Mouse (Mus musculus): Measurements from ENCODE around the gene Ccdc70. TPM values are rescaled to one million over a fixed set of nuclear protein-coding genes. Genes with fewer than 3 reads are reported as not detected.

Gene Ccdc70
- polyA plus RNA-seq, 1 experiment = not detected

DNA sequence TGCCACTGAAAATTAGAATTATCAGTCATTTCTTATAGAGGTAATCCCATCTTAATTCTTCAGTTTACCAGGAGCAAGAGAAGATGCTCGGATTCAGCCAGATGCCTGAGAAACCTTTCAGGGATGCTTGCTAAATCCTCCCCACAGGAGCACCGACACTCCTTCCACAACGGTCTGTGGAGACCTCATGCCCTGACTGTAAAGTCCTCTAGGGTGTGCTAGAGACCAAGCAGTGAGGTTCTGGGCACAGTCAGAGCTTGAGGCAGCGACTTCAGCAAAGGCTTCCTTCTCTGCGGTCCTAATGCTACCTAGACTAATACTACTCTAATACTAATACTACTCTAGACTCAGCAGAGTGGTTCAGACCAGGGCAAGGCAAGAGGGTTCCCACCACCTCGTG, 22.6 kb downstream of the Ccdc70 start:
- H3K27me3 ChIP-seq (ENCODE audit: control insufficient read depth, insufficient read depth, low read length, poor library complexity, severe bottlenecking) = no peaks in the 10 kb centered on the region
- H3K4me3 ChIP-seq (ENCODE audit: low read depth, low read length) = no peak overlapping the region
- H3K36me3 ChIP-seq (ENCODE audit: control insufficient read depth, insufficient read depth, low read length, poor library complexity, severe bottlenecking) = no peaks in the 10 kb centered on the region
- H3K9me3 ChIP-seq (replicated peaks; ENCODE audit: control insufficient read depth, insufficient read depth, low read length, poor library complexity, severe bottlenecking) = no peaks in the 10 kb centered on the region
- peak; percentile 86 for TF ChIP-seq CTCF (IDR thresholded peaks at IDR 0.05; ENCODE audit: low read depth, low read length)
- TF ChIP-seq POLR2A (IDR thresholded peaks at IDR 0.05; ENCODE audit: insufficient read depth, low read length) = no peak
- TF ChIP-seq EP300 (IDR thresholded peaks at IDR 0.05; ENCODE audit: insufficient read depth, low read depth, low read length) = no peak
- H3K27ac ChIP-seq (ENCODE audit: insufficient read depth, low read length) = no peak overlapping the region
- H3K9ac ChIP-seq (ENCODE audit: low read depth, poor library complexity, severe bottlenecking) = no peak overlapping the region
- H3K4me1 ChIP-seq (ENCODE audit: control insufficient read depth, insufficient read depth, low read length) = no peaks in the 10 kb centered on the region

DNA sequence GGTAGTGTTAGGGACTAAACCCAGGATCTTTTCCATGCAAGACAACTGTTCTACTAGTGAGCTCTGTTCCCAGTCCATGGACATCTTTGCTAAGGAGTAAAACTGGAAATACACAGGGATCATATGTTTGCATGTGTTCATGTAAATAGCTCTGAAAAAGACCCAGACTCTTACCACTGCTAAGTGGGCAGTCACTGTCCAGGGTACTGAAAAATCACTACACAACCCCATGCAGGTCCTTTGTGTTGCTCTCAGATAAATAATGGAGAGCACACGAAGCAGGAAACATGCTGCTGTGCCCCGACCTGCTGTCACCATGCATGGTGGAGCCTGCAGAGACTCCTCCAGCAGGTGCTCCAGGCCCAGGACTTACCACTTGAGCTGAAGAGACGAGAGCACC, 25.6 kb downstream of the Ccdc70 start:
- Histone ChIP-seq H3K9me3 (replicated peaks; ENCODE audit: control insufficient read depth, insufficient read depth, low read length, poor library complexity, severe bottlenecking) (no peaks in the 10 kb centered on the region), H3K36me3 (ENCODE audit: control insufficient read depth, insufficient read depth, low read length, poor library complexity, severe bottlenecking) (no peaks in the 10 kb centered on the region), H3K4me1 (ENCODE audit: control insufficient read depth, insufficient read depth, low read length) (no peaks in the 10 kb centered on the region), H3K9ac (ENCODE audit: low read depth, poor library complexity, severe bottlenecking) (no peak overlapping the region), H3K4me3 (ENCODE audit: low read depth, low read length) (no peak overlapping the region), H3K27ac (ENCODE audit: insufficient read depth, low read length) (no peak overlapping the region), H3K27me3 (ENCODE audit: control insufficient read depth, insufficient read depth, low read length, poor library complexity, severe bottlenecking) (no peaks in the 10 kb centered on the region)
- TF ChIP-seq EP300 (IDR thresholded peaks at IDR 0.05; ENCODE audit: insufficient read depth, low read depth, low read length) (no peak), POLR2A (IDR thresholded peaks at IDR 0.05; ENCODE audit: insufficient read depth, low read length) (no peak), CTCF (IDR thresholded peaks at IDR 0.05; ENCODE audit: low read depth, low read length) (no peak)

DNA sequence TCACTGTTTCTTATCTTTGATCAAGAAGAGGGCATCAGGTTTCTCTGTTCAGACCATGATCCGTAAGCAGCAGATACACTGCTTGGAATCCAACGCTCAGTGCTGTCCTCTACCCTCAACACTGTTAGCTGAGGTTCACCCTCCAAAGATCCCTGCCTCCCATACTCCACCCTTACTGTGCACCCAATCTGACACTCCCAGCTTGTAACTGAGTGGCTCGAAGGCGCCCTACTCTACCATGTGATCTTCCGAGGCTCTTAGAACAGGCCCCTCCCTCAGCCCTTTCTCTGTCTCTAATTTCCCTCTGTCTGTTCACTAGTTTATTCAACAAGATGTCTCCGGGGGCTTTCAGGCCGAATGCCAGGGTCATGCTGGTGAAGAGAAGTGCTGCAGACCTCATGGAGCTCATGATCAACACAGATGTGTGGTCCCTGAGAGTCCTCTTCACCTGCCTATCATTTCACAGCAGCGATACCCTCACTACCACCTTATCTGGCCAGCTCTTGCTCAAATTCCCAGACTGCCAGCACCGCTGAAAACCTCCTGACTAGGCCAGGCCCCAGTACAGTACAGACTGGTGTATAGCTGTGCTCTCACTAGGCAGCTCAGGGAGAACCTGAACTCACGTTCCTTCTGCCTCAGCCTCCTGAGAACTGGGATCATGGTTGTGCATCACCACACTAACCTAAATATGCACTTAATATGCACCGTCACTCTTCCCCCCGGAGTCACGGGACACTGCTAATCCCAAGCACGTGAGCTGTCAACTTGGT, 35.4 kb downstream of the Ccdc70 start:
- H3K27me3 ChIP-seq (ENCODE audit: control insufficient read depth, insufficient read depth, low read length, poor library complexity, severe bottlenecking) = no peaks in the 10 kb centered on the region
- no peak overlapping the region for H3K27ac ChIP-seq (ENCODE audit: insufficient read depth, low read length)
- H3K4me3 ChIP-seq (ENCODE audit: low read depth, low read length) = no peak overlapping the region
- no peak for TF ChIP-seq CTCF (IDR thresholded peaks at IDR 0.05; ENCODE audit: low read depth, low read length)
- no peak for TF ChIP-seq EP300 (IDR thresholded peaks at IDR 0.05; ENCODE audit: insufficient read depth, low read depth, low read length)
- no peak for TF ChIP-seq POLR2A (IDR thresholded peaks at IDR 0.05; ENCODE audit: insufficient read depth, low read length)
- no peaks in the 10 kb centered on the region for H3K36me3 ChIP-seq (ENCODE audit: control insufficient read depth, insufficient read depth, low read length, poor library complexity, severe bottlenecking)
- peaks cover 2% of the 10 kb centered on the region for H3K4me1 ChIP-seq (ENCODE audit: control insufficient read depth, insufficient read depth, low read length)
- H3K9me3 ChIP-seq (replicated peaks; ENCODE audit: control insufficient read depth, insufficient read depth, low read length, poor library complexity, severe bottlenecking) = no peaks in the 10 kb centered on the region
- no peak overlapping the region for H3K9ac ChIP-seq (ENCODE audit: low read depth, poor library complexity, severe bottlenecking)

DNA sequence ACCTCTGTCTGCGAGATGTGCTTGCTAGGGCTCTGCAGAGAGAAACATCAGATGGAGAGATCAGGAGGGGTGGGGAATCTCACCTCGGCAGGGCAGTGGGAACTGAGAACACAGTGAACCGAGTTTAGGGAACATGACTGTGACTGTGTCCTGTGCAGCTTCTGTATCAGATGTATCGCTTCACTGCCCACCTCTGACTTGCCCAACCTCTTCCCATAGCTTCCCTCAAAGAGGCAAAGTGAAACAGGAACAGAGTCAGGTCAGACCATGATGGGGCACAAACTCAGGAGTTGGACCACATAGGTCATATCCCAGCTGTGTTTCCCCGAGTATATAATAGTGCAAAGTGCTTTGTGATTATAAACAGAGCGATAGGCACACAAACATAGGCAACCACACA, 36.8 kb downstream of the Ccdc70 start:
- TF ChIP-seq CTCF (IDR thresholded peaks at IDR 0.05; ENCODE audit: low read depth, low read length) = no peak
- TF ChIP-seq EP300 (IDR thresholded peaks at IDR 0.05; ENCODE audit: insufficient read depth, low read depth, low read length) = no peak
- TF ChIP-seq POLR2A (IDR thresholded peaks at IDR 0.05; ENCODE audit: insufficient read depth, low read length) = no peak
- Histone ChIP-seq H3K36me3 (ENCODE audit: control insufficient read depth, insufficient read depth, low read length, poor library complexity, severe bottlenecking) (no peaks in the 10 kb centered on the region), H3K4me3 (ENCODE audit: low read depth, low read length) (no peak overlapping the region), H3K27ac (ENCODE audit: insufficient read depth, low read length) (no peak overlapping the region), H3K4me1 (ENCODE audit: control insufficient read depth, insufficient read depth, low read length) (peaks cover 2% of the 10 kb centered on the region), H3K9ac (ENCODE audit: low read depth, poor library complexity, severe bottlenecking) (no peak overlapping the region), H3K9me3 (replicated peaks; ENCODE audit: control insufficient read depth, insufficient read depth, low read length, poor library complexity, severe bottlenecking) (no peaks in the 10 kb centered on the region), H3K27me3 (ENCODE audit: control insufficient read depth, insufficient read depth, low read length, poor library complexity, severe bottlenecking) (no peaks in the 10 kb centered on the region)

DNA sequence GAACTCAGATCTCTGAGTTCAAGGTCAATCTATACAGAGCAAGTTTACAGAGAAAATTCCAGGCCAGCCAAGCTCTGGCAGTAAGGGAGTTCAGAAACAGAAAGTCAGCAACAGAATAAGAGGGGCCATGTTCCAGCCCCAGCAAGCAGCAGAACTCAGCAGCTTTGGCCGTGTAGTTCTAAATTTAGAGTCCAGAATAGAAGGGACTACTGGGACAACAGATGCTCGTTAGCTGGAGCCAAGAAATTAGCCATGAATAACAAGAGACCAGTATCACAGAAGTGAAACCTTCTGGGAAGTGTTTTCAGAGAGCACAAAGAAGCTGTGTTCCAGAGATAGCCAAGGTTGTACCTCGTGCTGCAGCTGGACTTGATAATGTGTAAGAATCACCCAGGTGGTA, 39.8 kb downstream of the Ccdc70 start:
- no peaks in the 10 kb centered on the region for H3K27me3 ChIP-seq (ENCODE audit: control insufficient read depth, insufficient read depth, low read length, poor library complexity, severe bottlenecking)
- H3K4me1 ChIP-seq (ENCODE audit: control insufficient read depth, insufficient read depth, low read length) = peaks cover 4% of the 10 kb centered on the region
- no peaks in the 10 kb centered on the region for H3K36me3 ChIP-seq (ENCODE audit: control insufficient read depth, insufficient read depth, low read length, poor library complexity, severe bottlenecking)
- H3K9me3 ChIP-seq (replicated peaks; ENCODE audit: control insufficient read depth, insufficient read depth, low read length, poor library complexity, severe bottlenecking) = no peaks in the 10 kb centered on the region
- H3K9ac ChIP-seq (ENCODE audit: low read depth, poor library complexity, severe bottlenecking) = no peak overlapping the region
- no peak overlapping the region for H3K4me3 ChIP-seq (ENCODE audit: low read depth, low read length)
- no peak for TF ChIP-seq POLR2A (IDR thresholded peaks at IDR 0.05; ENCODE audit: insufficient read depth, low read length)
- no peak for TF ChIP-seq EP300 (IDR thresholded peaks at IDR 0.05; ENCODE audit: insufficient read depth, low read depth, low read length)
- TF ChIP-seq CTCF (IDR thresholded peaks at IDR 0.05; ENCODE audit: low read depth, low read length) = no peak
- no peak overlapping the region for H3K27ac ChIP-seq (ENCODE audit: insufficient read depth, low read length)

DNA sequence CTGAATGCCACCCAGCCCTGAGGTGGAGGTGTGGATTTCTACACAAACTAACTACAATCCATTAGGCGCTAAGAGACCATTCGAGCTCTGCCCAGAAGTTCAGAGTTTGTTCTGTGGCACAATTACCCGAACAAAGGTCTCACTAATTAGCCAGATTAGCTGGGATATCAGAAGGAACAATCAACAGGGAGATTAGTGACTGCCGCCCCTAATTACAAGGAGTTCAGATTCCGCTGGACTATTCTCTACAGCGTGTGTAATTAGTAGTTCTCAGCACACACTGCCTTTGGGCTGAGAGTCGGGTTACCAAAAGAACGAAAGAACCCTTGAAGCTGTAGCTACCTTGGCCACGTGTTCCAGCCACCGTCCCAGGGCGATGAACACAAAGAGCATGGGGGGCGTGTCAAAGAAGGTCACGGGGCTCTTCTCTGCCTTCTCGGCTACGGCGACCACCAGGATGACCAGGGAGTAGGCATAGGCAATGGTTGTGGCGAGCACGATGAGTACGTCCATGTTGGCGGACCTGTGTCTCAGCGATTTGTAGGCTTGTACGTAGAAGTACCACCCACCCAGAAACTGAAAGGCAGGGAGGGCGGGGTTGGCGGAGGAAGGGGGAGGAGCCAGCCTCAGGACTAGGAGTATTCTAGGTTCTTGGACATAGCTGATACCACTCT, 43.6 kb downstream of the Ccdc70 start:
- Histone ChIP-seq H3K9me3 (replicated peaks; ENCODE audit: control insufficient read depth, insufficient read depth, low read length, poor library complexity, severe bottlenecking) (no peaks in the 10 kb centered on the region), H3K4me1 (ENCODE audit: control insufficient read depth, insufficient read depth, low read length) (peaks cover 1% of the 10 kb centered on the region), H3K27ac (ENCODE audit: insufficient read depth, low read length) (no peak overlapping the region), H3K27me3 (ENCODE audit: control insufficient read depth, insufficient read depth, low read length, poor library complexity, severe bottlenecking) (no peaks in the 10 kb centered on the region), H3K36me3 (ENCODE audit: control insufficient read depth, insufficient read depth, low read length, poor library complexity, severe bottlenecking) (no peaks in the 10 kb centered on the region), H3K4me3 (ENCODE audit: low read depth, low read length) (peak overlapping the region; percentile 43), H3K9ac (ENCODE audit: low read depth, poor library complexity, severe bottlenecking) (no peak overlapping the region)
- TF ChIP-seq EP300 (IDR thresholded peaks at IDR 0.05; ENCODE audit: insufficient read depth, low read depth, low read length) (no peak), CTCF (IDR thresholded peaks at IDR 0.05; ENCODE audit: low read depth, low read length) (no peak), POLR2A (IDR thresholded peaks at IDR 0.05; ENCODE audit: insufficient read depth, low read length) (no peak)
